Mouse (Mus musculus): Measurements from ENCODE around the gene Mrm3. TPM values are rescaled to one million over a fixed set of nuclear protein-coding genes. Genes with fewer than 3 reads are reported as not detected.
"Not testable (repeated sequence)": the region's sequence is repeated elsewhere in the genome, so short reads cannot be mapped to it uniquely, and the experiment has no call there.

Gene Mrm3
- 11.6 and 12.9 TPM in 2 replicates for polyA plus RNA-seq (2012; rRNA removed)

- TF ChIP-seq CTCF (IDR thresholded peaks at IDR 0.05; ENCODE audit: borderline replicate concordance, extremely low read depth, insufficient read depth, insufficient read length) (no peak), POLR2A (IDR thresholded peaks at IDR 0.05; ENCODE audit: borderline replicate concordance, extremely low read depth, insufficient read depth, insufficient read length, poor library complexity, severe bottlenecking) (peak; percentile 75; the same call in 1 of the 2 replicates)
- DNase-seq (ENCODE audit: low read depth): peak; percentile 96
Measured at GRCm38 (mm10) chr11:76242901-76243810, at the start of gene Mrm3, which contains the start of gene Glod4. Mrm3 (plus strand) TSS chr11:76243715. Glod4 (minus strand) TSS chr11:76243725.

DNA sequence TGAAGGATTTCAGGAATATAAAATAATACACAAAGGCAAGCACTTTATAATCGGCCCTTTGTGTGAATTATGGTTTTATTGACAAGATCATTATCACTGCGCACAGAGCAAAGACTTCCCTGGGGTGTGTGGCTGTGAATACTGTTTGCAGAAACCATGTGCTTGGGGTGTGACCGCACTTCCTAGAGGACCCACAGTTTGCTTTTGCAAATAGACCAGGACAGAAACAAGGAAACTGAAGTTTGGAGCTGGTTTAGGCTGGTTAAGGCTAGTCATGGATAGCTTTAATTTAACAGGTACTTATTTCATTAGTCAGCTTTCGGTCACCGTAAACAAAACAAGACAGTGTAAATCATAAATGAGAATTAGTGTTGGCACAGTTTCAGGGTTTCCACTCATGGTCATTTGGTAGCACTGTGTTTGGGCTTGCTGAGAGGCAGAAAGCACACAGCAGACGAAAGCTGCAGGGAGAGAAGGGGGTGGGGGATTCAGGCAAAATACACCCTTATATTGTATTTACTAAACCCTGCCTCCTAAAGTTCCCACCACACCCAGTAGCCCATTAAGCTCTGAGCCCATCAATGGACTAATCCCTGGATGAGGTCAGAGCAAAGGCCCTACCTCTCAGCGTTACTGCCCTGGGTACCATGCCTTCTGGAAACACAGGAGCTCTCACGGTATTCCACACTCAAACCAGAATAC lies 47.1 kb upstream of the Mrm3 start:
- TF ChIP-seq POLR2A (IDR thresholded peaks at IDR 0.05; ENCODE audit: borderline replicate concordance, extremely low read depth, insufficient read depth, insufficient read length, poor library complexity, severe bottlenecking) (no peak), CTCF (IDR thresholded peaks at IDR 0.05; ENCODE audit: borderline replicate concordance, extremely low read depth, insufficient read depth, insufficient read length) (no peak)
- DNase-seq (ENCODE audit: low read depth): no peak

DNA sequence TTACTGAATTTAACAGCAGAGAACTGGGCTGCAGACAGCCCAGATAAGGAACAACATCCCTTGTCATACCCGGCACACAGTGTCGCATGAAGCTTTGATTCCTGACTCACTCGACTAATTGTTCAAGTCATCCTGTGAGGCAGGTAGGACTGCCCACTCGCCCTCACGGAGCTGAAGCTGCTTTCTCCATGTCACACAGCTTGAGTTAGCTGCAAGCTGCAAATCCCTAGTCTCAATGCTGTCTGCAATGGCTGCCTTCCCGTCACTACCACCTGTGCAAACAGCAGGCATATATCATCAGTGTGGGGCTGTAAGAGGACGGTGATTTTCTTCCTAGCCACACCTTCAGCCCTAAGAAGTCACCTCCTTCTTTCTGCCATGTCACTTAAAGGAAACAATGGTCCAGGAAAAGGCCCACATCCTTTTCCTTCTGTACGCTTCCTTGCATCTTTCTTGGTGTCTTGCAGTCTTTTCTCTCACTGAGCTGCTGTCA lies 46.5 kb upstream of the Mrm3 start:
- TF ChIP-seq POLR2A (IDR thresholded peaks at IDR 0.05; ENCODE audit: borderline replicate concordance, extremely low read depth, insufficient read depth, insufficient read length, poor library complexity, severe bottlenecking) (no peak), CTCF (IDR thresholded peaks at IDR 0.05; ENCODE audit: borderline replicate concordance, extremely low read depth, insufficient read depth, insufficient read length) (no peak)
- no peak for DNase-seq (ENCODE audit: low read depth)

DNA sequence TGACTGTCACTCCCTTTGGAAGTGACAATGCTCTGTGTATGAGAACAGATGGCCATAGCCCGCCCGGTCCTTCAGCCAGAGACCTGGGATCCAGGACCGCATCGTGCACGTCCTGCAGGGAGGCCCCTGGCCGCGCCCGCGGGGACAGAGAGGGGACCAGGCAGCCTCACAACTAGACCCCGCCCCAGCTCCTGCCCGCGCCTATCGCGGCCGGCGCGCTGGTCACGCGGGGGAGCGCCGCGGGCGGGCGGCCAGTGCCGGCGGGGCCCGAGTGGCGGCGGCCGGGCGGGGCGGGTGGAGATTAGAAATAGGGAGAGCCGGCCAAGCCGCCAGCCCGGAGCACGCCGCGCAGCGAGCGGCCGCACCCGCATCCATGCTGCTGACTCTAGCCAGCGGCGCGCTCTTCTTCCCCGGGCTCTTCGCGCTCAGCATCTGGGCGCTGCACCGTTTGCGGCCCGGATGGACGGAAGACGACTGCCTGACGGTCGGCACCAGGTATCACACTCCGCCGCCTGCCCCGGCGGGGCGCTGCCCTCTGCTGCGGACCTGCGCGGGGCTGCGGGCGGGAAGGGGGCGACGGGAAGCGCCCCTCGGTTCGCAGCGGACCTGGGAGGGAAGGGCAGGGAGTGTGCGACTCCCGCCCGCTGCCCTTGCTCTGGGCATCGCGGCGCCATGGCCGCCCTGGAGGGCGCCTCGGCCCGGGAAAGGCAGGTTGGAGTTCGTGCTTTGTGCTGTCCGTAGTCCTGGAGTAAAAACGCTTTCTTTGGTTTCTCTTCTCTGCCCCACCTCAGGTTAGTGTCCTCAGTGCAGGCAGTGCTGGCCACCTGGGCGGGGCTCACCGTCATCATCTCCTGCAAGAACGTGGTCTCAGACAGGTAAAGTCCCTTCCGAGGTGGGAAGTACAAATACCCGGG lies 41.5 kb upstream of the Mrm3 start:
- DNase-seq (ENCODE audit: low read depth): peak; percentile 86
- TF ChIP-seq POLR2A (IDR thresholded peaks at IDR 0.05; ENCODE audit: borderline replicate concordance, extremely low read depth, insufficient read depth, insufficient read length, poor library complexity, severe bottlenecking) (peak; percentile 63; the same call in 1 of the 2 replicates), CTCF (IDR thresholded peaks at IDR 0.05; ENCODE audit: borderline replicate concordance, extremely low read depth, insufficient read depth, insufficient read length) (no peak)

GRCm38 (mm10) chr11:76206793-76207192 lies 36.7 kb upstream of the Mrm3 start:
- TF ChIP-seq CTCF (IDR thresholded peaks at IDR 0.05; ENCODE audit: borderline replicate concordance, extremely low read depth, insufficient read depth, insufficient read length) (no peak), POLR2A (IDR thresholded peaks at IDR 0.05; ENCODE audit: borderline replicate concordance, extremely low read depth, insufficient read depth, insufficient read length, poor library complexity, severe bottlenecking) (no peak)
- no peak for DNase-seq (ENCODE audit: low read depth)

- TF ChIP-seq POLR2A (IDR thresholded peaks at IDR 0.05; ENCODE audit: borderline replicate concordance, extremely low read depth, insufficient read depth, insufficient read length, poor library complexity, severe bottlenecking) (no peak), CTCF (IDR thresholded peaks at IDR 0.05; ENCODE audit: borderline replicate concordance, extremely low read depth, insufficient read depth, insufficient read length) (no peak)
- DNase-seq (ENCODE audit: low read depth): no peak
Measured at GRCm38 (mm10) chr11:76210228-76210985, 33.1 kb upstream of the Mrm3 start.

DNA sequence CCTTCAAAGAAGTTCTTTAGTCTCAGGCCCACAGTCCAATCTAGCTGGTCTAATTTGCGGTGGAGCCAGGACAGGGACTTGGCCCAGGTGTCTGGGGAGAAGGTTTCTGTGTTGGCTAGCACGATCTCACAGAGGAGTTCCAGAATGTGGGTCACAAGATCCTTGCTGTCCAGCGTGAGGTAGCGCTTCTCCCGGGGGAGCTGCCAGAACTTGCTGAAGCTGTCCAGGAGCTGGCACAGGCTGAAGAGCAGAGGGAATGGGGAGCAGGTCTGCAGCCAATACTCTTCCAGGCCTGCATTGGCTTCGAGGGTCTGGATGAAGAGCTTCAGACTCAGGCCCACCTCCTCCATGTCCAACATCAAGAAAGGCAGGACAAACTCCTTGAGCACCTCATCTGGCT lies 31.9 kb upstream of the Mrm3 start:
- not testable (repeated sequence) for DNase-seq (ENCODE audit: low read depth)

GRCm38 (mm10) chr11:76213841-76214240 lies 29.7 kb upstream of the Mrm3 start:
- no peak for DNase-seq (ENCODE audit: low read depth)
- TF ChIP-seq CTCF (IDR thresholded peaks at IDR 0.05; ENCODE audit: borderline replicate concordance, extremely low read depth, insufficient read depth, insufficient read length) (no peak), POLR2A (IDR thresholded peaks at IDR 0.05; ENCODE audit: borderline replicate concordance, extremely low read depth, insufficient read depth, insufficient read length, poor library complexity, severe bottlenecking) (no peak)

- no peak for DNase-seq (ENCODE audit: low read depth)
- TF ChIP-seq POLR2A (IDR thresholded peaks at IDR 0.05; ENCODE audit: borderline replicate concordance, extremely low read depth, insufficient read depth, insufficient read length, poor library complexity, severe bottlenecking): no peak
- TF ChIP-seq CTCF (IDR thresholded peaks at IDR 0.05; ENCODE audit: borderline replicate concordance, extremely low read depth, insufficient read depth, insufficient read length): no peak
Measured at GRCm38 (mm10) chr11:76215011-76215410, 28.5 kb upstream of the Mrm3 start.

- TF ChIP-seq CTCF (IDR thresholded peaks at IDR 0.05; ENCODE audit: borderline replicate concordance, extremely low read depth, insufficient read depth, insufficient read length) (no peak), POLR2A (IDR thresholded peaks at IDR 0.05; ENCODE audit: borderline replicate concordance, extremely low read depth, insufficient read depth, insufficient read length, poor library complexity, severe bottlenecking) (no peak)
- no peak for DNase-seq (ENCODE audit: low read depth)
Measured at GRCm38 (mm10) chr11:76216049-76216540, 27.4 kb upstream of the Mrm3 start.
